Mouse (Mus musculus): Measurements from ENCODE around the gene Grb14. TPM values are rescaled to one million over a fixed set of nuclear protein-coding genes. Genes with fewer than 3 reads are reported as not detected.

The Grb14 gene
- total and polyA plus RNA-seq, 3 experiments, result 0.61 to 0.85 (median 0.74) TPM

DNA sequence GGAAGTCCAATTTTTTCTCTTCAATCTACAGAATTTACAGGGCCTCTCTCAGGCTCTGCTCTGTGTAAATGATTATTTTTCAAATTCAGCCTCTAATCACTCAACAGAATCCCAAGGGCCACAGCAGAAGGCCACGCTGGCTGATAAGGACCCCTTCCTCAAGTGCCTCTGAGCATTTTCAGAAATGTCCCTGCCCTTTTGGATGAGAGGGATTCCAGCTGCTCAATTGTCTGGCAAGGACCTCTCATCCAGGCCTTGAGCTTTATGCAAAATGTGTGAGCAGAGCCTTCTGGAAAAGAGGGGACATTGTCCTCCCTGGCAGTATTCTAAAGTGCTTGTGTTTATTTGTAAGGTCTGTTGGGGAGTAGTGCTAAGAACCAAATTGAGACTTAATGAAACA, 51.7 kb downstream of the Grb14 start:
- Histone ChIP-seq H3K79me2 (replicated peaks; ENCODE audit: control insufficient read depth, extremely low read depth, insufficient read depth, poor library complexity, severe bottlenecking) (no peaks in the 10 kb centered on the region), H3K4me2 (ENCODE audit: insufficient read depth, low read depth, poor library complexity, severe bottlenecking) (no peak overlapping the region), H3K4me1 (ENCODE audit: control insufficient read depth in 1 of 2, insufficient read depth in 2 of 2) (peaks cover 0 to 2% of the 10 kb centered on the region in 2 experiments; a peak in 1 of 4 replicates), H3K27ac (ENCODE audit: insufficient read depth, low read depth) (no peak overlapping the region), H3K27me3 (replicated peaks) (no peaks in the 10 kb centered on the region), H3K4me3 (replicated peaks in 1 of 3; ENCODE audit: low read depth in 2 of 3, low read length in 2 of 3, poor library complexity in 1 of 3) (no peak overlapping the region), H3K36me3 (replicated peaks in 1 of 2; ENCODE audit: control insufficient read depth in 1 of 2, insufficient read depth in 1 of 2, low read length in 1 of 2) (no peaks in the 10 kb centered on the region), H3K9me3 (replicated peaks; ENCODE audit: low read length) (no peaks in the 10 kb centered on the region), H3K9ac (ENCODE audit: insufficient read depth, low read depth) (no peak overlapping the region)
- dilution Hi-C loops (cut with MboI; ENCODE audit: extremely low pct_ligation_motif_present, extremely low pct_unique_long_range_greater_than_20kb, low sequenced_read_pairs), result no loop called here
- DNase-seq (ENCODE audit: extremely low read depth), result no peak
- in situ Hi-C loops (cut with MboI; ENCODE audit: low pct_ligation_motif_present, low pct_unique_long_range_greater_than_20kb, low sequenced_read_pairs), result no loop called here
- TF ChIP-seq RAD21 (IDR thresholded peaks at IDR 0.05; ENCODE audit: low read depth, low read length) (no peak), MAX (IDR thresholded peaks at IDR 0.05; ENCODE audit: low read length) (no peak), CHD2 (IDR thresholded peaks at IDR 0.05; ENCODE audit: low read length) (no peak), BHLHE40 (IDR thresholded peaks at IDR 0.05; ENCODE audit: low read depth, low read length) (no peak), NRF1 (IDR thresholded peaks at IDR 0.05; ENCODE audit: low read depth, low read length) (no peak), JUN (IDR thresholded peaks at IDR 0.05; ENCODE audit: insufficient read depth, low read depth, low read length) (no peak), KAT2A (IDR thresholded peaks at IDR 0.05; ENCODE audit: insufficient replicate concordance, low read length) (no peak), EP300 (IDR thresholded peaks at IDR 0.05; ENCODE audit: low read length) (no peak), UBTF (IDR thresholded peaks at IDR 0.05; ENCODE audit: low read depth, low read length) (no peak), GABPA (IDR thresholded peaks at IDR 0.05; ENCODE audit: insufficient replicate concordance, low read depth, low read length) (no peak), MAFK (IDR thresholded peaks at IDR 0.05; ENCODE audit: insufficient replicate concordance, low read length) (no peak), JUND (conservative IDR thresholded peaks at IDR 0.05; ENCODE audit: low read depth, low read length) (no peak), ZC3H11A (IDR thresholded peaks at IDR 0.05; ENCODE audit: low read depth, low read length) (no peak), MEF2A (IDR thresholded peaks at IDR 0.05; ENCODE audit: borderline replicate concordance, low read depth, low read length) (no peak), RCOR1 (conservative IDR thresholded peaks at IDR 0.05; ENCODE audit: low read depth, low read length) (no peak), CTCF (conservative IDR thresholded peaks at IDR 0.05 in 1 of 2, IDR thresholded peaks at IDR 0.05 in 1 of 2; ENCODE audit: low read depth in 2 of 2, low read length in 2 of 2) (no peak), IRF4 (IDR thresholded peaks at IDR 0.05; ENCODE audit: low read depth, low read length) (no peak), USF2 (conservative IDR thresholded peaks at IDR 0.05; ENCODE audit: low read depth, low read length) (no peak), USF1 (IDR thresholded peaks at IDR 0.05; ENCODE audit: low read depth, low read length) (no peak)

- Histone ChIP-seq H3K9ac (ENCODE audit: insufficient read depth, low read depth) (no peak overlapping the region), H3K79me2 (replicated peaks; ENCODE audit: control insufficient read depth, extremely low read depth, insufficient read depth, poor library complexity, severe bottlenecking) (no peaks in the 10 kb centered on the region), H3K4me2 (ENCODE audit: insufficient read depth, low read depth, poor library complexity, severe bottlenecking) (no peak overlapping the region; the same call in 1 of the 2 replicates), H3K9me3 (replicated peaks; ENCODE audit: low read length) (no peaks in the 10 kb centered on the region), H3K4me1 (ENCODE audit: control insufficient read depth in 1 of 2, insufficient read depth in 2 of 2) (peaks cover 0 to 2% of the 10 kb centered on the region in 2 experiments; a peak in 1 of 4 replicates), H3K36me3 (replicated peaks in 1 of 2; ENCODE audit: control insufficient read depth in 1 of 2, insufficient read depth in 1 of 2, low read length in 1 of 2) (no peaks in the 10 kb centered on the region), H3K27me3 (replicated peaks) (no peaks in the 10 kb centered on the region), H3K4me3 (replicated peaks in 1 of 3; ENCODE audit: low read depth in 2 of 3, low read length in 2 of 3, poor library complexity in 1 of 3) (no peak overlapping the region), H3K27ac (ENCODE audit: insufficient read depth, low read depth) (no peak overlapping the region)
- TF ChIP-seq USF1 (IDR thresholded peaks at IDR 0.05; ENCODE audit: low read depth, low read length) (no peak), CHD1 (IDR thresholded peaks at IDR 0.05; ENCODE audit: low read depth, low read length) (no peak), ETS1 (conservative IDR thresholded peaks at IDR 0.05; ENCODE audit: low read depth, low read length) (no peak), CTCF (conservative IDR thresholded peaks at IDR 0.05 in 1 of 2, IDR thresholded peaks at IDR 0.05 in 1 of 2; ENCODE audit: low read depth in 2 of 2, low read length in 2 of 2) (no peak), ZNF384 (IDR thresholded peaks at IDR 0.05; ENCODE audit: low read depth, low read length) (no peak), PAX5 (IDR thresholded peaks at IDR 0.05; ENCODE audit: low read length) (no peak), SIN3A (IDR thresholded peaks at IDR 0.05; ENCODE audit: low read length) (no peak), JUND (conservative IDR thresholded peaks at IDR 0.05; ENCODE audit: low read depth, low read length) (no peak), MAZ (IDR thresholded peaks at IDR 0.05; ENCODE audit: low read depth, low read length) (no peak), MEF2A (IDR thresholded peaks at IDR 0.05; ENCODE audit: borderline replicate concordance, low read depth, low read length) (no peak), ZC3H11A (IDR thresholded peaks at IDR 0.05; ENCODE audit: low read depth, low read length) (no peak), IRF4 (IDR thresholded peaks at IDR 0.05; ENCODE audit: low read depth, low read length) (no peak), MXI1 (IDR thresholded peaks at IDR 0.05; ENCODE audit: low read depth, low read length) (no peak), POLR2AphosphoS2 (IDR thresholded peaks at IDR 0.05; ENCODE audit: low read depth, low read length) (no peak), ZKSCAN1 (IDR thresholded peaks at IDR 0.05; ENCODE audit: borderline replicate concordance, low read depth, low read length) (no peak), EP300 (IDR thresholded peaks at IDR 0.05; ENCODE audit: low read length) (no peak), MAX (IDR thresholded peaks at IDR 0.05; ENCODE audit: low read length) (no peak), MYC (IDR thresholded peaks at IDR 0.05; ENCODE audit: low read depth, low read length) (no peak), RAD21 (IDR thresholded peaks at IDR 0.05; ENCODE audit: low read depth, low read length) (no peak)
- dilution Hi-C loops (cut with MboI; ENCODE audit: extremely low pct_ligation_motif_present, extremely low pct_unique_long_range_greater_than_20kb, low sequenced_read_pairs), result no loop called here
- in situ Hi-C loops (cut with MboI; ENCODE audit: low pct_ligation_motif_present, low pct_unique_long_range_greater_than_20kb, low sequenced_read_pairs), result no loop called here
- no peak for DNase-seq (ENCODE audit: extremely low read depth)
Observed at GRCm38 (mm10) chr2:64971828-64972227, 53.0 kb downstream of the Grb14 start.
